Mouse (Mus musculus) ovary, adult 18-20 months (tissue): ENCODE measurements around the gene Magi1.

ENCODE experiments used
- DNase-seq: peaks from one replicate; pipeline ENCODE4 v3.0.0; 2022; ENCODE audit warnings: low spot score, mixed read lengths

Magi1 gene

GRCm38 (mm10) chr6:94200910-94201309 is 82.8 kb downstream of the Magi1 start:
- no peak for DNase-seq

- DNase-seq = no peak
Measured at GRCm38 (mm10) chr6:94199696-94200095, 84.0 kb downstream of the Magi1 start.

GRCm38 (mm10) chr6:94197831-94198230 is 85.9 kb downstream of the Magi1 start:
- DNase-seq = no peak

GRCm38 (mm10) chr6:94195303-94195911 is 88.3 kb downstream of the Magi1 start:
- no peak for DNase-seq

- no peak for DNase-seq
Measured at GRCm38 (mm10) chr6:94190830-94191229, 92.9 kb downstream of the Magi1 start.

- no peak for DNase-seq
Measured at GRCm38 (mm10) chr6:94189379-94189778, 94.3 kb downstream of the Magi1 start.

- no peak for DNase-seq
Measured at GRCm38 (mm10) chr6:94186628-94187319, 96.9 kb downstream of the Magi1 start.

- no peak for DNase-seq
Measured at GRCm38 (mm10) chr6:94184268-94184667, 99.4 kb downstream of the Magi1 start.

GRCm38 (mm10) chr6:94183354-94183851 is 100.3 kb downstream of the Magi1 start:
- DNase-seq = no peak

GRCm38 (mm10) chr6:94181673-94182255 is 102.0 kb downstream of the Magi1 start:
- no peak for DNase-seq

GRCm38 (mm10) chr6:94180331-94181150 is 103.2 kb downstream of the Magi1 start:
- DNase-seq = no peak

GRCm38 (mm10) chr6:94177559-94177958 is 106.2 kb downstream of the Magi1 start:
- no peak for DNase-seq

- DNase-seq = no peak
Measured at GRCm38 (mm10) chr6:94176705-94177104, 107.0 kb downstream of the Magi1 start.

- DNase-seq = no peak
Measured at GRCm38 (mm10) chr6:94171250-94171649, 112.5 kb downstream of the Magi1 start.

GRCm38 (mm10) chr6:94169581-94170194 is 114.0 kb downstream of the Magi1 start:
- DNase-seq = no peak

- DNase-seq = peak; percentile 37
Measured at GRCm38 (mm10) chr6:94165951-94166350, 117.8 kb downstream of the Magi1 start.

- no peak for DNase-seq
Measured at GRCm38 (mm10) chr6:94164753-94165536, 118.8 kb downstream of the Magi1 start.

- no peak for DNase-seq
Measured at GRCm38 (mm10) chr6:94163325-94163995, 120.3 kb downstream of the Magi1 start.

- no peak for DNase-seq
Measured at GRCm38 (mm10) chr6:94162918-94163317, 120.8 kb downstream of the Magi1 start.

- no peak for DNase-seq
Measured at GRCm38 (mm10) chr6:94159256-94159655, 124.5 kb downstream of the Magi1 start.
